Mouse (Mus musculus): ENCODE measurements around the gene Pxt1.

- no peak for TF ChIP-seq POLR2A (IDR thresholded peaks at IDR 0.05; ENCODE audit: control insufficient read depth, low read depth, low read length)
- TF ChIP-seq CTCF (IDR thresholded peaks at IDR 0.05; ENCODE audit: control insufficient read depth, insufficient read depth, insufficient replicate concordance, low read depth, low read length): no peak
Observed at GRCm38 (mm10) chr17:28936133-28936532, 7.5 kb downstream of the Pxt1 start.
